Mouse (Mus musculus): Measurements from ENCODE around the gene Tnrc6a. TPM values are rescaled to one million over a fixed set of nuclear protein-coding genes. Genes with fewer than 3 reads are reported as not detected.

The Tnrc6a gene
- polyA plus RNA-seq, 1 experiment = 60.2 TPM

- no peak for DNase-seq (ENCODE audit: extremely low spot score in 1 of 2, low spot score in 1 of 2)
These were observed 3.2 kb upstream of the Tnrc6a start for GRCm38 (mm10) chr7:123120516-123120915.

DNA sequence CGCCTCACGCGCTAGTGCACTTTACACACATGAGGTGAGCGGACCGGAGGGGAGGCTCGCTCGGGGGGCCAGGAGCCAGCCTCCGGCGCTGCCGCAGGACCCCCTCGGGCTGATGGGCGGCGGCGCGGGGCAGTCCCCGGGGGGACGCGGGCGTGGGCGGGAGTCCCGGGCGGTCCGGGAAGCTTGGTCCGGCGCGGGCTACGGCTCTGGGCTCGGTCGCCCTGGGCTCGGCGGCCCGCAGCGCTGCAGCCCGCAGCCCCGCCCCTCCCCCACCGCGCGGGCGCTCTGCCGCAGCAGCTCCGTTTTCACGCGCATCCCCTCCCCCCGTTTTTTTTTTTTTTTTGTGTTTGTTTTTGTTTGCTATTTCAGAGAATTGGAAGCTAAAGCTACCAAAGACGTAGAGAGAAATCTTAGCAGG, 623 bp downstream of the Tnrc6a start:
- DNase-seq (ENCODE audit: extremely low spot score in 1 of 2, low spot score in 1 of 2) = peak in 1 of 2 experiments; percentile 11

DNA sequence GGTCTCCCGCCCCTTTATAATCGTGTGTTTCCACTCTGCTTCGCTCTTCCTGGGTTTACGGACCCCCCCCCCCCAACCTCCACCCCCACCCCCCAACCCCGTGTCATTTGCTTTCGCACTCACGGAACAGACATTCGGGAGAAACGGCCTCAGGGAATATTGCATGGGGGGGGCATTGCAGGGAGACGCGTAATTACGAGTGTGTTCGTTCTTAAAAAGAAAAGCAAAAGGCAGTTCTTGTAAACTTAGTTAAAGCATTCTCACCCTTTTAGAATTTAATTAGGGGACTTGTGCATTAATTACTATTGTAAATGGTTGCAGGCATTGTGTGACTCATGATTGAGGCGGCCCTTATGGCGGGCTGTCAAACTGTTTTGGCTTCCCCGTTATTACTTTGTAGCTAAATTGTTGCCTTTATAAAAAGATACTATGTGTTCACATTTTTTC, 1.1 kb downstream of the Tnrc6a start:
- peak in 1 of 2 experiments; percentile 50 for DNase-seq (ENCODE audit: extremely low spot score in 1 of 2, low spot score in 1 of 2)

DNA sequence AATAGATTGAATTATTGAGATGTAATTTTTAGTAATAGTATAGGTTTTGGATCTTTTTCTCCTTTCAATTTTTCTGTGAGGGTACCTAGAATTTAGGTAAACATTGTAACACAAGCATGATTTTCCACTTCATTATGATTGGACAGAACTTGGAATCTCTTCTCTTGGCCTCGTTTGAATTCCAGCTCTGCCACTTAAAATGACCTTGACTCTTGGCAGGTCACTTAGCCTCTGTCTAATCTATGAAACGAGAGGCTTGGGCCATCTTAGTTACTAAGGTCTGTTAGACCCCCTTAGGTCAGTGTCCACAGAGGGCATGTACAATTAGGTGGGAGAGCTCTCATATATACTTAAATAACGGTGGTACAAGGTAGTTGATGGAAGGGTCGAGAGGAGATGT, 2.4 kb downstream of the Tnrc6a start:
- DNase-seq (ENCODE audit: extremely low spot score in 1 of 2, low spot score in 1 of 2) = no peak

DNA sequence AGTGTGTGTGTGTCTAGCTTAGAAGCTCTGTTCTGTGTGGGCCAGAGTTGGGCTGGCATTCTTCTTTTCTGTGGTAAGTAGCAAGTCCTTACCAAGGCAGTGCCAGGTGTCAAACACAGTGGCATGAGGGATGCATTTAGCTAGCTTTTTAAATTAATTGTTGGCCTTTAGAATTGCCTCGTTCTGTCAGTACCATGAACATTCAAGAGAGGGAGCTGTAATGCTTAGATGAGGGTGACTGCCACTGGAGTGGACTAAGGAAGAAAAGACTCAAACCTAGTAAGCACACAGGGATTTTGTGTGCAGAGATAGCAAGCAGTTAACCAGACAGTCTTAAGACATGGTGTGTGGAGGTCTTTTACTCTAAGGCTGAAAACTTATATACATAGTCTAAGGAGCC, 3.6 kb downstream of the Tnrc6a start:
- DNase-seq (ENCODE audit: extremely low spot score in 1 of 2, low spot score in 1 of 2) = no peak

DNA sequence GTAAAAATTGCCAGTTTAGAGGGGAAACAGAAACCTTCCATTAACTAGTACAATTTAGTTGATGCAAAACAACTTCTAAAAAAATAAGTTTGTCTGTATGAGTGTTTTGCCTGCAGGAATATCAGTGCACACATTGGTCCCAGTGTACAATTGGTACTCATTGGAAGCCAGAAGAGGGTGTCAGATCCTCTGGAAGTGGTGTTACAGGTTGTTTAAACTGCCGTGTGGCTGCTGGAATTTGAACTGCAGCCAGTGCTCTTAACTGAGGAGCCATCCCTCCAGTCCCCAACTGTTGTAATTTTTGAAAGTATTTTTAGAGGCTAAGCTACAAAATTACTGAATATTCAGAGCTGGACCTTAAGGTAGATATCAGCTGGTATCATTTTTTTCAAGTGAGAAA, 4.3 kb downstream of the Tnrc6a start:
- DNase-seq (ENCODE audit: extremely low spot score in 1 of 2, low spot score in 1 of 2) = no peak

GRCm38 (mm10) chr7:123129061-123129460, 5.4 kb downstream of the Tnrc6a start:
- peak in 1 of 2 experiments; percentile 15 for DNase-seq (ENCODE audit: extremely low spot score in 1 of 2, low spot score in 1 of 2)

DNA sequence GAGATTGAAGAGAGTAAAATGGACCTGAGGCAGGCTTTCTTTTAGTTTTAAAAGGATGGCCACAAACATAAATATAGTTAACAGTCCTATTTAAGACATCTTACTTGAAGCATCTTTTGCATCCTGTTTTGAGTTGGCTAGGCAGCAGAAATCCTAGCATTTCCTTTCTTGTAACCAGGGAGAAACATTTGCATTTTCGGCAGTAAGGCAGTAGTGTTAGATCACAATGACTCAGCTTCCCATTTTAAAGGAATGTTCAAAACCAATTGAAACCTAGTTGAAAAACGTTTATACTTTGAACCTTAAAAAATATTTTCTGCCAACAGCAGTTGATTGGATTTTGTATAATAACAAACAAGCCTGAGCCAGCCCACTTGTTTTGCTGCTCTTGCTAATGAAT, 6.5 kb downstream of the Tnrc6a start:
- DNase-seq (ENCODE audit: extremely low spot score in 1 of 2, low spot score in 1 of 2) = peak in 1 of 2 experiments; percentile 50

GRCm38 (mm10) chr7:123132401-123132800, 8.7 kb downstream of the Tnrc6a start:
- DNase-seq (ENCODE audit: extremely low spot score in 1 of 2, low spot score in 1 of 2) = no peak

DNA sequence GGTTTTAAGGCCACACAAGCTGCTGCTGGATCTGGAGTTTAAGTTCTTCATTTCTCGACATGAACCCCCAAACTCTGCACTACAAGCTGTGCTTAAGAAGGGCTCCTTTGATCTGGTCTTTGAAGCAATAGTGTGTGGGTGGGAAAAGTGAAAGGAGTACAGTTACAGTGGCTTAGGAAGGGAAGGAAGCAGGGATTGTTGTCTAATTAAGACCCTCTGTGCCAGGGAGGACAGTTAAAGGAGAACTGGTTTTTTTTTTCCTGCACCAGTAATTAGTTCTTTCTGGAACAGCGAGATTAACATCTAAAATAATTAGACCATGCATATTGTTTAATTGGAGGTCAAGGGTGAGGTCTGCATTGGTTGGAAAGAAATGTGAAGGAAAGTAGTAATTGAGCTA, 11.2 kb downstream of the Tnrc6a start:
- DNase-seq (ENCODE audit: extremely low spot score in 1 of 2, low spot score in 1 of 2) = no peak

GRCm38 (mm10) chr7:123135655-123136054, 12.0 kb downstream of the Tnrc6a start:
- DNase-seq (ENCODE audit: extremely low spot score in 1 of 2, low spot score in 1 of 2) = no peak

DNA sequence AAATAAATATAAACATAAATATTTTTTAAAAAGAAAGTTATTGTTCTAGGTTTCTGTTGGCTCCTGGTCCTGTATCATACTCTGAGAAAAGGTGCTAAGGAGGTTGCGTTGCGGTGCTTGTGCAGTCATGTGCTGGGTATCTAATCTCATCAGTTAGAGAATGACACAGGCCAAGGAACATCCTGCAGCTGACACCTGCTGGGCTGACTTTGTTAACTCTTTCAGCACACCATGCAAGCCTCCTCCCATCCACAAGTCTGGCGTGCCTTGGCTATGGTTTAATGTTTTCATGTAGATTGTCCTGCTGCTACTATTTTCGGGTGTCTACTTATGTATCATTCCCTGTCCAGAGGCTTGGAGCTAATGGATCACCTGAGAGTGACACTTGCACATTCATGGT, 14.3 kb downstream of the Tnrc6a start:
- no peak for DNase-seq (ENCODE audit: extremely low spot score in 1 of 2, low spot score in 1 of 2)

GRCm38 (mm10) chr7:123146141-123146846, 22.6 kb downstream of the Tnrc6a start:
- peak in 1 of 2 experiments; percentile 40 for DNase-seq (ENCODE audit: extremely low spot score in 1 of 2, low spot score in 1 of 2)

- DNase-seq (ENCODE audit: extremely low spot score in 1 of 2, low spot score in 1 of 2) = no peak
These were observed 24.1 kb downstream of the Tnrc6a start for GRCm38 (mm10) chr7:123147787-123148186.

DNA sequence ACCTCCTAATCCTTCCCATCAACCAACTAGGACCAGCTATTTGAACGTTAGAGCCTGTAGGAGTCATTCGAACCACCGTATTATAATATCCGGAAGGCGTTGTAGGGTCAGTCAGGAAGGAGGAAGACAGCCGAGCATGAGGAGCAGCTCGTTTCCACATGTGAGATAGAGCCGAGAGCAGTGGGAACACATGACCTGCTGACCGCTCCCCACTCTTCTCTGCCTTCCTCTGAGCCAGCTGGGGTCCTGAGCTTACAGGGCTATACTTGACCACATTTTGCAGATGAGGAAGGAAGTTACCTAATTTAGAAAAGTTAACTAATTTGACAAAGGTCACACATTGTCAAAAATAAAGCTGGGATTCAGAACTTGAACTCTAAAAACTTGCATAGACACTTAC, 25.2 kb downstream of the Tnrc6a start:
- no peak for DNase-seq (ENCODE audit: extremely low spot score in 1 of 2, low spot score in 1 of 2)

GRCm38 (mm10) chr7:123162346-123162745, 38.7 kb downstream of the Tnrc6a start:
- DNase-seq (ENCODE audit: extremely low spot score in 1 of 2, low spot score in 1 of 2) = no peak

DNA sequence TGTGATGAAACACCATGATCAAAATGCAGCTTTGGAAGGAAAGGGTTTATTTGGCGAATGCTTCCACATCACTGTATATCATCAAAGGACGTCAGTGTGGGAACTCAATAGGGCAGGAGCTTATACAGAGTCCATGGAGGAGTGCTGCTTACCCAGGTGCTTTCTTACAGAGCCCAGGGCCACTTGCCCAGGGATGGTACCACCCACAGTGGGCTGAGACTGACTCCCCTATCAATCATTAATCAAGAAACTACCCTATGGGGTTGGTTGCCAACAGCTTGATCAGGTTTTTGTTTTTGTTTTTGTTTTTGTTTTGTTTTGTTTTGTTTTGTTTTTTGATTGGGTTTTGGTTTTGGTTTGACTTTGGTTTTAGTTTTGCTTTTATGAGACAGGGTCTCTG, 43.8 kb downstream of the Tnrc6a start:
- DNase-seq (ENCODE audit: extremely low spot score in 1 of 2, low spot score in 1 of 2) = no peak

DNA sequence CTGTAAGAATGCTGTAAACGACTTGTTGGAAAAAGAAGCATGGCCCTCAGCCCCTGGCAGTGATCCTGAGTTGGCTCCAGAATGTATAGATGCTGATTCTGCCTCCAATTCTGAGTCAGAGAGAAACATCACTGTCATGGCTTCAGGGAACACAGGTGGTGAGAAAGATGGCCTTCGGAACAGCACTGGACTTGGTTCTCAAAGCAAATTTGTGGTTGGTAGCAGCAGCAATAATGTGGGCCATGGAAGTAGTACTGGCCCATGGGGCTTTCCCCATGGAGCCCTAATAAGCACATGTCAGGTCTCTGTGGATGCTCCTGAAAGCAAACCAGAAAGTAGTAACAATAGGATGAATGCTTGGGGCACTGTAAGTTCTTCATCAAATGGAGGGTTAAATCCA, 45.9 kb downstream of the Tnrc6a start:
- no peak for DNase-seq (ENCODE audit: extremely low spot score in 1 of 2, low spot score in 1 of 2)

GRCm38 (mm10) chr7:123172101-123172500, 48.4 kb downstream of the Tnrc6a start:
- no peak for DNase-seq (ENCODE audit: extremely low spot score in 1 of 2, low spot score in 1 of 2)

DNA sequence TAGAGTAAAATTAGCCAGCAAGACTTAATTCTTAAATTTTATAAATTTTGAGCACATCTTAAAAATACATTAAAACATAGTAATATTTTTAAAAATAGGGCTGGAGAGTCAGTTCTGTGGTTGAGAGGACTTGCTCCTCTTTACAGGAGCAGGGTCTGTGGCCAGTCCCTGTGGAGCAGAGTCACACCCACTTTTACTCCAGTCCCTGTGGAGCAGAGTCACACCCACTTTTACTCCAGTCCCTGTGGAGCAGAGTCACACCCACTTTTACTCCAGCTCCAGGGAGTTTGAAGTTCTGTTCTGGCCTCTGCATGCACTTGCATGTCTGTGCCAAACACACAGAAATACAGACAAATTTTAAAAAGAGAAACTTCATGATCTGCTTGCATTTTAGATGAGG, 53.5 kb downstream of the Tnrc6a start:
- no peak for DNase-seq (ENCODE audit: extremely low spot score in 1 of 2, low spot score in 1 of 2)

DNA sequence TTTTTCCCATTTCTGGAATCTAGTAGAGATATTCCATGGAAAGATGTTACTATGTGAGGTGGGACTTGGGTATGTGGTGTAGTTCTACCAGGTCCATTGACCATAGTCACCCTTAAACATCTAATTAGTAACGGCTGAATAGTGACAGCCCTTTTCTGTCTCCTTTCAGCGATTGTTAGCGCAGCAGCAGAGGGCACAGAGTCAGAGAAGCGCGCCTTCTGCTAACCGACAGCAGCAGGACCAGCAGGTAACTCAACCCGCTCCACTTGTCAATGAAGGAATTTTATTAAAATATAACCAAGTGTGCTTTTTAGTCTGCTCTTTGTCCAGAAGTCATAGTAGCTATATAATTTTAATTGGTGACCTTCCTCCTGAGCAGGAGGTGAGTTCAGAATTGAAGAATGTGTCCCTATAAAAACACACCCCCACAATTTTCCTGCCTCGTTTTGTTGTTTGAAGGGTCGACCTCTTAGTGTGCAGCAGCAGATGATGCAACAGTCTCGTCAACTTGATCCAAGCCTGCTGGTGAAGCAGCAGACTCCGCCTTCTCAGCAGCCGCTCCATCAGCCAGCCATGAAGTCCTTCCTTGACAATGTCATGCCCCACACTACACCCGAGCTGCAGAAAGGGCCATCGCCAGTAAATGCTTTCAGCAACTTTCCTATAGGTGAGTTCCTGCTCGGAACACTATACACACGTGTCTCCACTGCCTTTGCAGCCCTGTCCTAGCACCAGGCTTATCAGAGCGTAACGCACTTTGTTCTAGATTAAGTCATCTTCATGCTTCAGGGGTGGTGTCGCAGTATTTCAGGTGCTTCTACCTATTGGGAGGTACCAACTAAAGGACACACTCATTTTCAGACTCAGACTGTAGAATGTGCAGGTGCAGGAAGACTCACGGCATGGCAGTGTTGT, 58.4 kb downstream of the Tnrc6a start:
- no peak for DNase-seq (ENCODE audit: extremely low spot score in 1 of 2, low spot score in 1 of 2)

DNA sequence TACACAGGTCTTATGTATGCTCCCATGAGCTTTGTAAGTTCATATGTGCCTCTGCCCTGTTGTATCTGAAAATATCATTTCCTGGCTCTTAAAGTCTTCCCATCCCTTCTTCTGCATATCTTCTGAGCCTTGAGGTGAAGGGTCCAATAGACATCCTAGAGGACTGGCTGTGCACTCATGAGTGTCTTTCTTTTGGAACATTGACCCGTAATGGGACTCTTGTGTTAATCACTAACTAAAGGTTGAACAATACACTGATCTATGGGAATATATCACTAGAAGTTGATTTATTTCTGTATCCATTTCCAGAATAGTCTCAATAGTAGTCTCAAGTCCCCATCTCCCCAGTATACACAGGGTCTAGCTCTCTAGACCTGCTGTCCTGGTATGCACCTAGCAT, 61.2 kb downstream of the Tnrc6a start:
- DNase-seq (ENCODE audit: extremely low spot score in 1 of 2, low spot score in 1 of 2) = no peak

Data from frontal cortex, adult 2 months (tissue).